Mouse (Mus musculus): ENCODE measurements at regions not wholly inside any gene's neighbourhood (a gene's known extent, or its start where the extent isn't known, plus 50 kb on each side); places are given as distances from the start of the nearest gene placed in this dataset.

GRCm38 (mm10) chr2:167774166-167774805 is 84.7 kb upstream of the Tmem189 start:
- DNase-seq (ENCODE audit: low read depth, low spot score), result no peak

GRCm38 (mm10) chr2:167772834-167773233 is 83.2 kb upstream of the Tmem189 start:
- Histone ChIP-seq H3K27me3 (ENCODE audit: control insufficient read depth, insufficient read depth, low read length, poor library complexity, severe bottlenecking) (no peaks in the 10 kb centered on the region), H3K36me3 (ENCODE audit: control insufficient read depth, insufficient read depth, low read length, poor library complexity, severe bottlenecking) (no peaks in the 10 kb centered on the region)
- peak; percentile 33 for DNase-seq (ENCODE audit: low read depth, low spot score)

More at GRCm38 (mm10) chr2:167774166-167774805, 84.7 kb upstream of the Tmem189 start:
- H3K36me3 ChIP-seq (ENCODE audit: control insufficient read depth, insufficient read depth, low read length, poor library complexity, severe bottlenecking), result no peaks in the 10 kb centered on the region
- H3K27me3 ChIP-seq (ENCODE audit: control insufficient read depth, insufficient read depth, low read length, poor library complexity, severe bottlenecking), result no peaks in the 10 kb centered on the region

GRCm38 (mm10) chr2:167767962-167768361 is 78.3 kb upstream of the Tmem189 start:
- Histone ChIP-seq H3K36me3 (ENCODE audit: control insufficient read depth, insufficient read depth, low read length, poor library complexity, severe bottlenecking) (no peaks in the 10 kb centered on the region), H3K27me3 (ENCODE audit: control insufficient read depth, insufficient read depth, low read length, poor library complexity, severe bottlenecking) (no peaks in the 10 kb centered on the region)
- DNase-seq (ENCODE audit: low read depth, low spot score), result no peak

- DNase-seq (ENCODE audit: low read depth, low spot score), result no peak
- no peaks in the 10 kb centered on the region for H3K36me3 ChIP-seq (ENCODE audit: control insufficient read depth, insufficient read depth, low read length, poor library complexity, severe bottlenecking)
- no peaks in the 10 kb centered on the region for H3K27me3 ChIP-seq (ENCODE audit: control insufficient read depth, insufficient read depth, low read length, poor library complexity, severe bottlenecking)
Measured at GRCm38 (mm10) chr2:167767371-167767770, 77.7 kb upstream of the Tmem189 start.

- no peak for DNase-seq (ENCODE audit: low read depth, low spot score)
- Histone ChIP-seq H3K27me3 (ENCODE audit: control insufficient read depth, insufficient read depth, low read length, poor library complexity, severe bottlenecking) (no peaks in the 10 kb centered on the region), H3K36me3 (ENCODE audit: control insufficient read depth, insufficient read depth, low read length, poor library complexity, severe bottlenecking) (no peaks in the 10 kb centered on the region)
Measured at GRCm38 (mm10) chr2:167765811-167766210, 76.2 kb upstream of the Tmem189 start.

- DNase-seq (ENCODE audit: low read depth, low spot score), result no peak
- H3K27me3 ChIP-seq (ENCODE audit: control insufficient read depth, insufficient read depth, low read length, poor library complexity, severe bottlenecking), result no peaks in the 10 kb centered on the region
- no peaks in the 10 kb centered on the region for H3K36me3 ChIP-seq (ENCODE audit: control insufficient read depth, insufficient read depth, low read length, poor library complexity, severe bottlenecking)
Measured at GRCm38 (mm10) chr2:167765072-167765800, 75.6 kb upstream of the Tmem189 start.

GRCm38 (mm10) chr2:167763891-167764410 is 74.3 kb upstream of the Tmem189 start:
- Histone ChIP-seq H3K27me3 (ENCODE audit: control insufficient read depth, insufficient read depth, low read length, poor library complexity, severe bottlenecking) (no peaks in the 10 kb centered on the region), H3K36me3 (ENCODE audit: control insufficient read depth, insufficient read depth, low read length, poor library complexity, severe bottlenecking) (no peaks in the 10 kb centered on the region)
- no peak for DNase-seq (ENCODE audit: low read depth, low spot score)

- Histone ChIP-seq H3K27me3 (ENCODE audit: control insufficient read depth, insufficient read depth, low read length, poor library complexity, severe bottlenecking) (no peaks in the 10 kb centered on the region), H3K36me3 (ENCODE audit: control insufficient read depth, insufficient read depth, low read length, poor library complexity, severe bottlenecking) (no peaks in the 10 kb centered on the region)
- DNase-seq (ENCODE audit: low read depth, low spot score), result no peak
Measured at GRCm38 (mm10) chr2:167761404-167761936, 71.8 kb upstream of the Tmem189 start.

- no peaks in the 10 kb centered on the region for H3K27me3 ChIP-seq (ENCODE audit: control insufficient read depth, insufficient read depth, low read length, poor library complexity, severe bottlenecking)
- no peaks in the 10 kb centered on the region for H3K36me3 ChIP-seq (ENCODE audit: control insufficient read depth, insufficient read depth, low read length, poor library complexity, severe bottlenecking)
- no peak for DNase-seq (ENCODE audit: low read depth, low spot score)
Measured at GRCm38 (mm10) chr2:167760681-167761403, 71.2 kb upstream of the Tmem189 start.

GRCm38 (mm10) chr2:167759603-167760390 is 70.2 kb upstream of the Tmem189 start:
- Histone ChIP-seq H3K36me3 (ENCODE audit: control insufficient read depth, insufficient read depth, low read length, poor library complexity, severe bottlenecking) (no peaks in the 10 kb centered on the region), H3K27me3 (ENCODE audit: control insufficient read depth, insufficient read depth, low read length, poor library complexity, severe bottlenecking) (no peaks in the 10 kb centered on the region)
- peak; percentile 56 for DNase-seq (ENCODE audit: low read depth, low spot score)

- no peak for DNase-seq (ENCODE audit: low read depth, low spot score)
- H3K27me3 ChIP-seq (ENCODE audit: control insufficient read depth, insufficient read depth, low read length, poor library complexity, severe bottlenecking), result no peaks in the 10 kb centered on the region
- H3K36me3 ChIP-seq (ENCODE audit: control insufficient read depth, insufficient read depth, low read length, poor library complexity, severe bottlenecking), result no peaks in the 10 kb centered on the region
Measured at GRCm38 (mm10) chr2:167757157-167757780, 67.6 kb upstream of the Tmem189 start.

GRCm38 (mm10) chr2:167756721-167757120 is 67.1 kb upstream of the Tmem189 start:
- no peak for DNase-seq (ENCODE audit: low read depth, low spot score)
- Histone ChIP-seq H3K36me3 (ENCODE audit: control insufficient read depth, insufficient read depth, low read length, poor library complexity, severe bottlenecking) (no peaks in the 10 kb centered on the region), H3K27me3 (ENCODE audit: control insufficient read depth, insufficient read depth, low read length, poor library complexity, severe bottlenecking) (no peaks in the 10 kb centered on the region)

- Histone ChIP-seq H3K36me3 (ENCODE audit: control insufficient read depth, insufficient read depth, low read length, poor library complexity, severe bottlenecking) (no peaks in the 10 kb centered on the region), H3K27me3 (ENCODE audit: control insufficient read depth, insufficient read depth, low read length, poor library complexity, severe bottlenecking) (no peaks in the 10 kb centered on the region)
- peak; percentile 92 for DNase-seq (ENCODE audit: low read depth, low spot score)
Measured at GRCm38 (mm10) chr2:167754929-167755551, 65.4 kb upstream of the Tmem189 start.

Data from splenic B cell, adult 2 months (primary cell).